Mouse (Mus musculus): ENCODE results near the gene Ina.

The Ina gene

GRCm38 (mm10) chr19:47016487-47016886, 2.0 kb downstream of the Ina start:
- peak; percentile 63 to 70 for DNase-seq

GRCm38 (mm10) chr19:47017831-47018230, 3.3 kb downstream of the Ina start:
- no peak for DNase-seq

GRCm38 (mm10) chr19:47018330-47018729, 3.8 kb downstream of the Ina start:
- no peak for DNase-seq

GRCm38 (mm10) chr19:47019326-47019725, 4.8 kb downstream of the Ina start:
- no peak for DNase-seq

- DNase-seq, result no peak
Observed at GRCm38 (mm10) chr19:47022709-47023108, 8.2 kb downstream of the Ina start.

GRCm38 (mm10) chr19:47023546-47023945, 9.0 kb downstream of the Ina start:
- no peak for DNase-seq

- peak; percentile 24 to 38 for DNase-seq
Observed at GRCm38 (mm10) chr19:47024954-47025353, 10.5 kb downstream of the Ina start.

GRCm38 (mm10) chr19:47026513-47026912, 12.0 kb downstream of the Ina start:
- DNase-seq, result no peak

GRCm38 (mm10) chr19:47029796-47030195, 15.3 kb downstream of the Ina start:
- no peak for DNase-seq

- DNase-seq, result no peak
Observed at GRCm38 (mm10) chr19:47031770-47032169, 17.3 kb downstream of the Ina start.

- no peak for DNase-seq
Observed at GRCm38 (mm10) chr19:47034916-47035315, 20.4 kb downstream of the Ina start.

- no peak for DNase-seq
Observed at GRCm38 (mm10) chr19:47036596-47036995, 22.1 kb downstream of the Ina start.

GRCm38 (mm10) chr19:47040720-47041473, 26.4 kb downstream of the Ina start:
- DNase-seq, result no peak

GRCm38 (mm10) chr19:47043608-47044007, 29.1 kb downstream of the Ina start:
- no peak for DNase-seq

- no peak for DNase-seq
Observed at GRCm38 (mm10) chr19:47046343-47046742, 31.8 kb downstream of the Ina start.

GRCm38 (mm10) chr19:47047236-47047833, 32.8 kb downstream of the Ina start:
- no peak for DNase-seq

- DNase-seq, result peak in 1 of 2 experiments; percentile 25
Observed at GRCm38 (mm10) chr19:47049061-47049460, 34.6 kb downstream of the Ina start.

GRCm38 (mm10) chr19:47049840-47050239, 35.3 kb downstream of the Ina start:
- no peak for DNase-seq

GRCm38 (mm10) chr19:47050271-47051032, 36.0 kb downstream of the Ina start, which contains the start of gene Pcgf6:
Pcgf6 (minus strand) TSS chr19:47050906.
- DNase-seq, result peak; percentile 83 to 86

GRCm38 (mm10) chr19:47052927-47053326, 38.4 kb downstream of the Ina start:
- no peak for DNase-seq

- no peak for DNase-seq
Observed at GRCm38 (mm10) chr19:47053471-47053870, 39.0 kb downstream of the Ina start.

GRCm38 (mm10) chr19:47057684-47058083, 43.2 kb downstream of the Ina start:
- no peak for DNase-seq

- no peak for DNase-seq
Observed at GRCm38 (mm10) chr19:47065860-47066259, 51.4 kb downstream of the Ina start.
